In the genomic region with DNA sequence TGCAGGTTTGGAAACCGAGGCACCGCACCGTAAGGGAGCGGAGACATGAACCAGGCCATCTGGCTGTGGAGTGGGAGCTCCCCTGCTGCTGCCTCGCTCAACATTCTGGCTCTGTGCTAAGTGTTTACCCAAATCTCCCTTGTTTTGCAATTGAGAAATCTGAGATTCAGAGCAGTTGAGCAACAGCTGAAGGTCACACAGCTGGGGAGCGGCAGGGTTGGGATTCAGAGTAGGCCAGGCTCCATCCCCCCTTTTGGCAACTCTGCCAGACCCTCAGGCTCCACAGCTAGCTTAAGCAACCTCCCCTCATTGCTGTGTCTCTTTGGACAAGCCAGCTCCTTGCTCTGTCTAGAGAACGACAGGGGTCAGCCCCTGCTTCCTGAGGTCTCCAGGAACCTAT, we compare ENCODE assay signal across 9 mouse cellular contexts. TPM values are rescaled to one million over a fixed set of nuclear protein-coding genes. Genes with fewer than 3 reads are reported as not detected.
DNase-seq lines count a peak whose midpoint lies in the region; ATAC-seq lines count a peak whose summit lies in the region.
"Had no signal": no experiment of that assay in that cellular context is flagged by ENCODE, and none has a peak within 500 bp of the region (broad histone marks: within the 10 kb centered on the region; RNA-seq: fewer than 3 reads in every experiment).

No protein-coding gene starts in this region.

- H3K4me3 ChIP-seq in kidney, embryonic 14.5 days (ENCODE audit: low read length) = no peak overlapping the region
- H3K4me3 ChIP-seq in embryonic facial prominence, embryonic 12.5 days = no peak overlapping the region
- no peak overlapping the region for H3K4me3 ChIP-seq in forebrain, embryonic 13.5 days

- no peak overlapping the region for H3K4me2 ChIP-seq in kidney, embryonic 14.5 days (replicated peaks; ENCODE audit: low read depth, low read length)
- no peak overlapping the region for H3K4me2 ChIP-seq in embryonic facial prominence, embryonic 12.5 days (replicated peaks)
- H3K4me2 ChIP-seq in forebrain, embryonic 13.5 days = no peak overlapping the region

- no peaks in the 10 kb centered on the region for H3K9me3 ChIP-seq in kidney, embryonic 14.5 days (ENCODE audit: control insufficient read depth, low read length)
- no peaks in the 10 kb centered on the region for H3K9me3 ChIP-seq in embryonic facial prominence, embryonic 12.5 days
- H3K9me3 ChIP-seq in forebrain, embryonic 13.5 days (replicated peaks) = no peaks in the 10 kb centered on the region

- no peak overlapping the region for H3K9ac ChIP-seq in kidney, embryonic 14.5 days (ENCODE audit: low read depth, low read length)
- H3K9ac ChIP-seq in embryonic facial prominence, embryonic 12.5 days = no peak overlapping the region
- no peak overlapping the region for H3K9ac ChIP-seq in forebrain, embryonic 13.5 days

- no peaks in the 10 kb centered on the region for H3K36me3 ChIP-seq in kidney, embryonic 14.5 days (ENCODE audit: control insufficient read depth, insufficient read depth, low read length)
- H3K36me3 ChIP-seq in embryonic facial prominence, embryonic 12.5 days = no peaks in the 10 kb centered on the region
- H3K36me3 ChIP-seq in forebrain, embryonic 13.5 days (ENCODE audit: poor library complexity, severe bottlenecking) = no peaks in the 10 kb centered on the region

- no peak overlapping the region for H3K27ac ChIP-seq in kidney, embryonic 14.5 days (ENCODE audit: low read depth, low read length)
- peak overlapping the region; percentile 61 for H3K27ac ChIP-seq in embryonic facial prominence, embryonic 12.5 days
- no peak overlapping the region for H3K27ac ChIP-seq in forebrain, embryonic 13.5 days
- H3K27ac ChIP-seq: kidney, postnatal 0 days had no signal

- peaks cover 22% of the 10 kb centered on the region for H3K4me1 ChIP-seq in kidney, embryonic 14.5 days (ENCODE audit: control insufficient read depth, insufficient read depth, low read length)
- peaks cover 30% of the 10 kb centered on the region for H3K4me1 ChIP-seq in embryonic facial prominence, embryonic 12.5 days
- H3K4me1 ChIP-seq in forebrain, embryonic 13.5 days = no peaks in the 10 kb centered on the region

- no peak for ATAC-seq in kidney, embryonic 14.5 days (ENCODE audit: low FRiP score, low TSS enrichment)
- no peak for ATAC-seq in embryonic facial prominence, embryonic 12.5 days (ENCODE audit: insufficient number of reproducible peaks, insufficient read depth, low FRiP score, low TSS enrichment)
- ATAC-seq in forebrain, embryonic 13.5 days = no peak

- no peaks in the 10 kb centered on the region for H3K27me3 ChIP-seq in kidney, embryonic 14.5 days (ENCODE audit: control insufficient read depth, insufficient read depth, low read length)
- no peaks in the 10 kb centered on the region for H3K27me3 ChIP-seq in embryonic facial prominence, embryonic 12.5 days
- no peaks in the 10 kb centered on the region for H3K27me3 ChIP-seq in forebrain, embryonic 13.5 days

- 56% methylated on average over 7 of the region's 7 CpGs for WGBS in kidney, embryonic 14.5 days
- 46% methylated on average over 7 of the region's 7 CpGs for WGBS in embryonic facial prominence, embryonic 12.5 days
- 83% methylated on average over 7 of the region's 7 CpGs for WGBS in forebrain, embryonic 13.5 days

- DNase-seq in kidney, postnatal 10 days = peak; percentile 56
- peak; percentile 97 for DNase-seq in NIH3T3 (ENCODE audit: low read depth)
- peak; percentile 85 for DNase-seq in lung, postnatal 10 days
- no peak for DNase-seq in natural killer cell, adult 2 months (ENCODE audit: low spot score in 2 of 2)
- no peak for DNase-seq in cerebellum, postnatal 10 days

RNA-seq across cellular contexts. Expression of a gene that starts 13.3 kb away (rescaled TPM):
- 0.13 TPM in 1 of 2 replicates, not detected in the other for polyA plus RNA-seq in kidney, embryonic 14.5 days (2014; fragmentation: Nextera tagmentation; extraction: Ambion mirVana)
- 0.81 TPM in 2 replicates for polyA plus RNA-seq in embryonic facial prominence, embryonic 12.5 days (2016; fragmentation: Nextera tagmentation; extraction: Ambion mirVana)
- 0.14 TPM in 1 of 2 replicates, not detected in the other for polyA plus RNA-seq in forebrain, embryonic 13.5 days (2015; fragmentation: Nextera tagmentation; extraction: Ambion mirVana)

RNA-seq across cellular contexts. Expression of a gene that starts 52.5 kb away (rescaled TPM):
- polyA plus RNA-seq in kidney, embryonic 14.5 days (2014; fragmentation: Nextera tagmentation; extraction: Ambion mirVana) = 0.11 and 0.20 TPM in 2 replicates
- polyA plus RNA-seq in embryonic facial prominence, embryonic 12.5 days (2016; fragmentation: Nextera tagmentation; extraction: Ambion mirVana) = 0.24 and 0.28 TPM in 2 replicates
- not detected in 2 replicates for polyA plus RNA-seq in forebrain, embryonic 13.5 days (2015; fragmentation: Nextera tagmentation; extraction: Ambion mirVana)

Comparison
In these comparisons a context has a peak if more than half of its experiments do, and no peak if none do; other contexts are left out.
1. DNase-seq: peak in kidney, postnatal 10 days (single experiment), NIH3T3 (single experiment) and lung, postnatal 10 days (single experiment); none in natural killer cell, adult 2 months (0 of 2) and cerebellum, postnatal 10 days (0 of 2).